Mouse (Mus musculus): ENCODE measurements around the gene B3glct. TPM values are rescaled to one million over a fixed set of nuclear protein-coding genes. Genes with fewer than 3 reads are reported as not detected.

The B3glct gene
- polyA plus RNA-seq, 1 experiment from 2014 or later, result 21.9 TPM

- Histone ChIP-seq H3K4me2 (replicated peaks; ENCODE audit: low read depth, low read length) (no peak overlapping the region), H3K9me3 (ENCODE audit: control insufficient read depth, low read length) (no peaks in the 10 kb centered on the region), H3K4me3 (ENCODE audit: low read length) (no peak overlapping the region), H3K9ac (ENCODE audit: low read depth, low read length) (no peak overlapping the region), H3K27ac (ENCODE audit: low read depth, low read length) (no peak overlapping the region), H3K36me3 (ENCODE audit: control insufficient read depth, insufficient read depth, low read length) (no peaks in the 10 kb centered on the region), H3K27me3 (ENCODE audit: control insufficient read depth, insufficient read depth, low read length) (no peaks in the 10 kb centered on the region), H3K4me1 (ENCODE audit: control insufficient read depth, insufficient read depth, low read length) (peaks cover 4% of the 10 kb centered on the region; the same call in 1 of the 2 replicates)
- no peak for ATAC-seq (ENCODE audit: low FRiP score, low TSS enrichment)
- WGBS, result 79% methylated on average over 11 of the region's 11 CpGs
Measured at GRCm38 (mm10) chr5:149692548-149692947, 14.5 kb downstream of the B3glct start.

- H3K36me3 ChIP-seq (ENCODE audit: control insufficient read depth, insufficient read depth, low read length), result no peaks in the 10 kb centered on the region
- no peak for ATAC-seq (ENCODE audit: low FRiP score, low TSS enrichment)
- H3K4me1 ChIP-seq (ENCODE audit: control insufficient read depth, insufficient read depth, low read length), result peaks cover 4% of the 10 kb centered on the region; the same call in 1 of the 2 replicates
- H3K9ac ChIP-seq (ENCODE audit: low read depth, low read length), result no peak overlapping the region
- no peak overlapping the region for H3K4me2 ChIP-seq (replicated peaks; ENCODE audit: low read depth, low read length)
- H3K4me3 ChIP-seq (ENCODE audit: low read length), result no peak overlapping the region
- WGBS, result 85% methylated on average over 2 of the region's 2 CpGs
- no peak overlapping the region for H3K27ac ChIP-seq (ENCODE audit: low read depth, low read length)
- no peaks in the 10 kb centered on the region for H3K9me3 ChIP-seq (ENCODE audit: control insufficient read depth, low read length)
- no peaks in the 10 kb centered on the region for H3K27me3 ChIP-seq (ENCODE audit: control insufficient read depth, insufficient read depth, low read length)
Measured at GRCm38 (mm10) chr5:149693200-149693599, 15.2 kb downstream of the B3glct start.

GRCm38 (mm10) chr5:149693968-149694367 is 15.9 kb downstream of the B3glct start:
- Histone ChIP-seq H3K4me2 (replicated peaks; ENCODE audit: low read depth, low read length) (no peak overlapping the region), H3K9ac (ENCODE audit: low read depth, low read length) (no peak overlapping the region), H3K27ac (ENCODE audit: low read depth, low read length) (no peak overlapping the region), H3K9me3 (ENCODE audit: control insufficient read depth, low read length) (no peaks in the 10 kb centered on the region), H3K36me3 (ENCODE audit: control insufficient read depth, insufficient read depth, low read length) (no peaks in the 10 kb centered on the region), H3K4me3 (ENCODE audit: low read length) (no peak overlapping the region), H3K4me1 (ENCODE audit: control insufficient read depth, insufficient read depth, low read length) (peaks cover 4% of the 10 kb centered on the region; the same call in 1 of the 2 replicates), H3K27me3 (ENCODE audit: control insufficient read depth, insufficient read depth, low read length) (no peaks in the 10 kb centered on the region)
- ATAC-seq (ENCODE audit: low FRiP score, low TSS enrichment), result no peak
- WGBS, result 90% methylated on average over 3 of the region's 3 CpGs

DNA sequence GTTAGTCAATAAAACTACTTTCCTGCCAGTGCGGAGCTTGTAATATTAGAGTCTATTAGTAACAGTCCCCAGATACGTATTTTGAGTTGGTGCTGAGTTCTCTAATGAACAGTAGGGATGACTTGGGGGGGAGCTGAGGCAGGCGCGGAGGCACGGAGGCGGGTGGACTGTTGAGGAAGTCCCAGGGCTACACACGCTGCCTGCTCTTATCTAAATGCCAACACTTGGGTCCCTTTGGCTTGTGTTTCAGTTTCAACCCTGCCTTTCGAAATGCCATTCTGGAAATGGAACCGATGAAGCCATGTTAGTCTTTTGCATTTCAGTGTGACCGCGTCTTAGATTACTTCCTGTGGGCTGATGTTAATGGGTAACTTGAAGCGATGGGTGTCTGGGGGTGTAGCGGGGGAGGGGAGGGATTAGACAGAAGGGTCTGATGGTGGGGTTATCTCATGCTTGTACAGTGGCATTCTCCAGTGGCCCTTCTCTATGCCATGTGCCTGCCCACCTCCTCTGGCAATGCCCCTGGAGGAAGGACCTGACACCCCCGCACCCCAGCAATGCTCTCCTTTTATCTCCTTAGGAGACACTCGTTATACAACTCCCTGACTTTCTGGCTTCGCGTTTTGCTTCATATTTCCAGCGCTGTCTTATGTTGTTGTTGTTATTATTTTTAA is 17.2 kb downstream of the B3glct start:
- H3K9ac ChIP-seq (ENCODE audit: low read depth, low read length), result no peak overlapping the region
- H3K4me3 ChIP-seq (ENCODE audit: low read length), result no peak overlapping the region
- no peak overlapping the region for H3K27ac ChIP-seq (ENCODE audit: low read depth, low read length)
- no peak overlapping the region for H3K4me2 ChIP-seq (replicated peaks; ENCODE audit: low read depth, low read length)
- no peak for ATAC-seq (ENCODE audit: low FRiP score, low TSS enrichment)
- H3K4me1 ChIP-seq (ENCODE audit: control insufficient read depth, insufficient read depth, low read length), result no peaks in the 10 kb centered on the region
- no peaks in the 10 kb centered on the region for H3K9me3 ChIP-seq (ENCODE audit: control insufficient read depth, low read length)
- no peaks in the 10 kb centered on the region for H3K36me3 ChIP-seq (ENCODE audit: control insufficient read depth, insufficient read depth, low read length)
- WGBS, result 79% methylated on average over 18 of the region's 18 CpGs
- H3K27me3 ChIP-seq (ENCODE audit: control insufficient read depth, insufficient read depth, low read length), result no peaks in the 10 kb centered on the region

- 0 out of 2 replicates have a peak, but pooled peaks cover 4% of the 10 kb centered on the region for H3K9me3 ChIP-seq (ENCODE audit: control insufficient read depth, low read length)
- no peak overlapping the region for H3K4me3 ChIP-seq (ENCODE audit: low read length)
- H3K4me2 ChIP-seq (replicated peaks; ENCODE audit: low read depth, low read length), result no peak overlapping the region
- no peaks in the 10 kb centered on the region for H3K36me3 ChIP-seq (ENCODE audit: control insufficient read depth, insufficient read depth, low read length)
- H3K9ac ChIP-seq (ENCODE audit: low read depth, low read length), result no peak overlapping the region
- no peaks in the 10 kb centered on the region for H3K27me3 ChIP-seq (ENCODE audit: control insufficient read depth, insufficient read depth, low read length)
- ATAC-seq (ENCODE audit: low FRiP score, low TSS enrichment), result no peak
- no peaks in the 10 kb centered on the region for H3K4me1 ChIP-seq (ENCODE audit: control insufficient read depth, insufficient read depth, low read length)
- H3K27ac ChIP-seq (ENCODE audit: low read depth, low read length), result no peak overlapping the region
Measured at GRCm38 (mm10) chr5:149702770-149703169, 24.7 kb downstream of the B3glct start.

- Histone ChIP-seq H3K9me3 (ENCODE audit: control insufficient read depth, low read length) (peaks cover 10% of the 10 kb centered on the region; the same call in 1 of the 2 replicates), H3K27me3 (ENCODE audit: control insufficient read depth, insufficient read depth, low read length) (no peaks in the 10 kb centered on the region), H3K4me1 (ENCODE audit: control insufficient read depth, insufficient read depth, low read length) (peaks cover 3% of the 10 kb centered on the region; the same call in 1 of the 2 replicates), H3K4me3 (ENCODE audit: low read length) (no peak overlapping the region), H3K36me3 (ENCODE audit: control insufficient read depth, insufficient read depth, low read length) (no peaks in the 10 kb centered on the region), H3K4me2 (replicated peaks; ENCODE audit: low read depth, low read length) (no peak overlapping the region), H3K9ac (ENCODE audit: low read depth, low read length) (no peak overlapping the region), H3K27ac (ENCODE audit: low read depth, low read length) (no peak overlapping the region)
- WGBS, result 95% methylated on average over 4 of the region's 4 CpGs
- no peak for ATAC-seq (ENCODE audit: low FRiP score, low TSS enrichment)
Measured at GRCm38 (mm10) chr5:149711545-149711944, 33.5 kb downstream of the B3glct start.

DNA sequence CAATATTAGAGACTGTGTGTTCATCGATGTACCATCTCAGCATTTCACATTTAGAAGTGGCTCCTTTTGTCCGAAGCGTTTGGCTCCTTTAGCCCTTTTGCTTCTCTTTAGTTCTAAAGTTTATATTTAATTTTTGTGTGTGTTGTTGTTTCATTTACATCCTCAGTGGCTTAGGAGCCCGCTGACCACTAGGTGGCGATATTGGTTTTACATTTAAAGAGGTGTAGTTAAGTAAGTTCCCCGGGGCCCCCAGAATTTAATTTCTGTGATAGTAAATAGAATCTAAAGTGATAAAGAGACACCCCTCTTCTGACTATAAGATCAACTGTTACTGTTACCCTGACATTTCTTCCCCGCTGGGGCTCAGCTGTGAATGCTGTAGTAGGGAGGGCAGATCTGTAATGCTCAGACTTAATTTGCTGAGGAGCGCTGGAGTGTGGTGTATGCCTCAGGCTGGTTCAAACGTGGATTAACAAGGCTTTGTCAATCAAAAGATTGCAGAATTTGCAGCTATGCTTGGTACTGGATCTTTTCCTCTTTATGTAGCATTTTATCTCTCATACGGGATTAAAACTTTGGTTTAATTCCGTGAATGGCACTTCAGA is 35.2 kb downstream of the B3glct start:
- Histone ChIP-seq H3K36me3 (ENCODE audit: control insufficient read depth, insufficient read depth, low read length) (no peaks in the 10 kb centered on the region), H3K27me3 (ENCODE audit: control insufficient read depth, insufficient read depth, low read length) (no peaks in the 10 kb centered on the region), H3K4me2 (replicated peaks; ENCODE audit: low read depth, low read length) (no peak overlapping the region), H3K9ac (ENCODE audit: low read depth, low read length) (no peak overlapping the region), H3K4me1 (ENCODE audit: control insufficient read depth, insufficient read depth, low read length) (peaks cover 3% of the 10 kb centered on the region; the same call in 1 of the 2 replicates), H3K4me3 (ENCODE audit: low read length) (no peak overlapping the region), H3K9me3 (ENCODE audit: control insufficient read depth, low read length) (peaks cover 6% of the 10 kb centered on the region; the same call in 1 of the 2 replicates), H3K27ac (ENCODE audit: low read depth, low read length) (no peak overlapping the region)
- ATAC-seq (ENCODE audit: low FRiP score, low TSS enrichment), result no peak
- whole genome bisulfite sequencing, result 52% methylated on average over 11 of the region's 11 CpGs

- 84% methylated on average over 16 of the region's 16 CpGs for WGBS
- no peak for ATAC-seq (ENCODE audit: low FRiP score, low TSS enrichment)
- Histone ChIP-seq H3K4me3 (ENCODE audit: low read length) (no peak overlapping the region), H3K9ac (ENCODE audit: low read depth, low read length) (no peak overlapping the region), H3K27me3 (ENCODE audit: control insufficient read depth, insufficient read depth, low read length) (no peaks in the 10 kb centered on the region), H3K9me3 (ENCODE audit: control insufficient read depth, low read length) (peaks cover 3% of the 10 kb centered on the region; the same call in 1 of the 2 replicates), H3K4me2 (replicated peaks; ENCODE audit: low read depth, low read length) (no peak overlapping the region), H3K4me1 (ENCODE audit: control insufficient read depth, insufficient read depth, low read length) (peaks cover 3% of the 10 kb centered on the region; the same call in 1 of the 2 replicates), H3K27ac (ENCODE audit: low read depth, low read length) (no peak overlapping the region), H3K36me3 (ENCODE audit: control insufficient read depth, insufficient read depth, low read length) (no peaks in the 10 kb centered on the region)
Measured at GRCm38 (mm10) chr5:149713834-149714233, 35.8 kb downstream of the B3glct start.

- no peak overlapping the region for H3K27ac ChIP-seq (ENCODE audit: low read depth, low read length)
- WGBS, result 35% methylated on average over 15 of the region's 15 CpGs
- H3K27me3 ChIP-seq (ENCODE audit: control insufficient read depth, insufficient read depth, low read length), result no peaks in the 10 kb centered on the region
- H3K4me2 ChIP-seq (replicated peaks; ENCODE audit: low read depth, low read length), result no peak overlapping the region
- ATAC-seq (ENCODE audit: low FRiP score, low TSS enrichment), result no peak
- H3K36me3 ChIP-seq (ENCODE audit: control insufficient read depth, insufficient read depth, low read length), result no peaks in the 10 kb centered on the region
- H3K9me3 ChIP-seq (ENCODE audit: control insufficient read depth, low read length), result no peaks in the 10 kb centered on the region
- H3K9ac ChIP-seq (ENCODE audit: low read depth, low read length), result no peak overlapping the region
- H3K4me3 ChIP-seq (ENCODE audit: low read length), result no peak overlapping the region
- peaks cover 3% of the 10 kb centered on the region; the same call in 1 of the 2 replicates for H3K4me1 ChIP-seq (ENCODE audit: control insufficient read depth, insufficient read depth, low read length)
Measured at GRCm38 (mm10) chr5:149715571-149716328, 37.7 kb downstream of the B3glct start.
